Mouse (Mus musculus): Measurements from ENCODE around the gene Gm11596. TPM values are rescaled to one million over a fixed set of nuclear protein-coding genes. Genes with fewer than 3 reads are reported as not detected.
"Not testable (repeated sequence)": the region's sequence is repeated elsewhere in the genome, so short reads cannot be mapped to it uniquely, and the experiment has no call there.

The Gm11596 gene
- total RNA-seq (2014; rRNA removed) (not detected in 2 replicates), polyA plus RNA-seq (2015; fragmentation: Nextera tagmentation; extraction: Ambion mirVana) (not detected in 2 replicates)

- no peaks in the 10 kb centered on the region for H3K9me3 ChIP-seq (ENCODE audit: low read length)
- no peaks in the 10 kb centered on the region for H3K4me1 ChIP-seq (ENCODE audit: insufficient read depth, low read length)
- H3K36me3 ChIP-seq (ENCODE audit: insufficient read depth, low read length): no peaks in the 10 kb centered on the region
- H3K4me2 ChIP-seq (ENCODE audit: low read depth, low read length): no peak within 1 kb of the TSS
- ATAC-seq (no peak), DNase-seq (ENCODE audit: low spot score) (no peak)
- no peaks in the 10 kb centered on the region for H3K27me3 ChIP-seq (ENCODE audit: insufficient read depth, low read length)
- no peak for TF ChIP-seq CTCF (IDR thresholded peaks at IDR 0.05; ENCODE audit: low read depth)
- H3K4me3 ChIP-seq (ENCODE audit: low read length): no peak within 1 kb of the TSS
- no peak within 1 kb of the TSS for H3K9ac ChIP-seq (replicated peaks; ENCODE audit: low read length)
- 90% methylated on average over 2 of the region's 2 CpGs for WGBS
- no peak within 1 kb of the TSS for H3K27ac ChIP-seq
These were observed at the start of gene Gm11596 for GRCm38 (mm10) chr11:99793367-99793766. TSS of gene Gm11596 (minus strand) at chr11:99793467.

DNA sequence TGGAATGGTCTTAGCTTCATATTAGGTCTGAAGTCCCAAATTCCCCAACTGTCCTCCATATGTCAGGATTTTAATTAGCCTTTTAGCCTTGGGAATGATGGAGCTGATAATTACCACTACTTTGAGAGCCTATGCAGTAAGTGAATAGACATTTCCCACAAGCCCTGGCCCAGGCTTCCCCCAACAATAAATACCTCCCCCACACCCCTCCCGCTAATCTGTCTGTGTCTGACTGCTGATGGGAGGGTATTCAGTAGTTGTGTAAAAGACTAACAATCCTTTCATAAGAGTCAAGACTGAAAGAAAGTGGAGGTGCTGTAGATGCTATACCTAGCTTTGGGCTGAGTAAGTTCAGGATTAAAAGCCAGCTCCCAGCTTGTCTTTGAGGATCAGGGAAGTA lies 48.9 kb upstream of the Gm11596 start:
- Histone ChIP-seq H3K36me3 (ENCODE audit: insufficient read depth, low read length) (no peaks in the 10 kb centered on the region), H3K4me2 (ENCODE audit: low read depth, low read length) (no peak overlapping the region), H3K9me3 (ENCODE audit: low read length) (no peaks in the 10 kb centered on the region), H3K9ac (replicated peaks; ENCODE audit: low read length) (no peak overlapping the region), H3K27me3 (ENCODE audit: insufficient read depth, low read length) (no peaks in the 10 kb centered on the region), H3K4me1 (ENCODE audit: insufficient read depth, low read length) (no peaks in the 10 kb centered on the region), H3K4me3 (ENCODE audit: low read length) (no peak overlapping the region), H3K27ac (no peak overlapping the region)
- no peak for TF ChIP-seq CTCF (IDR thresholded peaks at IDR 0.05; ENCODE audit: low read depth)
- ATAC-seq (no peak), DNase-seq (ENCODE audit: low spot score) (no peak)
- WGBS: 78% methylated on average over 1 of the region's 1 CpGs

DNA sequence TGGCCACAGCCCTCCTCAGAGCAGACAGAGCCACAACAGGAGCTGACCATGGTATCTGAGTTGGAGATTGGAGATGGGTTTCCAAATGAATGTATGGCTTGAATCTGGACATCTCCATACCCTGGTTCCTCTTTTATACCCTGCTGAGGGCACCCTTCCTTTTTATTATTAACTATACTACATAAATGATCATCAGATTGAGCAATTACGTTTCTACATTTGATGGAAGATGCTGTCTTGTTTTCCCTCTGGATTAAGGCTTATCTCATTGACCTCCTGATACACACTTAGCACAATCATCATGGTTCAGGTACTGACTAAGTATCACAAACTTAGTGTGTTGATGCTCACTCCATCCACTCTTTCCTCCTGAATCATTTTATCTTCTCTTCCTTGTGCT lies 44.7 kb upstream of the Gm11596 start, which contains the start of gene 2300003K06Rik:
2300003K06Rik (minus strand) TSS at position 101 of the 400 bp plus-strand sequence.
- 61% methylated on average over 1 of the region's 1 CpGs for WGBS
- ATAC-seq (no peak), DNase-seq (ENCODE audit: low spot score) (no peak)
- no peak within 1 kb of the TSS for H3K27ac ChIP-seq
- H3K9me3 ChIP-seq (ENCODE audit: low read length): no peaks in the 10 kb centered on the region
- no peaks in the 10 kb centered on the region for H3K4me1 ChIP-seq (ENCODE audit: insufficient read depth, low read length)
- H3K4me2 ChIP-seq (ENCODE audit: low read depth, low read length): no peak within 1 kb of the TSS
- H3K27me3 ChIP-seq (ENCODE audit: insufficient read depth, low read length): no peaks in the 10 kb centered on the region
- no peak within 1 kb of the TSS for H3K9ac ChIP-seq (replicated peaks; ENCODE audit: low read length)
- no peaks in the 10 kb centered on the region for H3K36me3 ChIP-seq (ENCODE audit: insufficient read depth, low read length)
- no peak within 1 kb of the TSS for H3K4me3 ChIP-seq (ENCODE audit: low read length)
- TF ChIP-seq CTCF (IDR thresholded peaks at IDR 0.05; ENCODE audit: low read depth): no peak

DNA sequence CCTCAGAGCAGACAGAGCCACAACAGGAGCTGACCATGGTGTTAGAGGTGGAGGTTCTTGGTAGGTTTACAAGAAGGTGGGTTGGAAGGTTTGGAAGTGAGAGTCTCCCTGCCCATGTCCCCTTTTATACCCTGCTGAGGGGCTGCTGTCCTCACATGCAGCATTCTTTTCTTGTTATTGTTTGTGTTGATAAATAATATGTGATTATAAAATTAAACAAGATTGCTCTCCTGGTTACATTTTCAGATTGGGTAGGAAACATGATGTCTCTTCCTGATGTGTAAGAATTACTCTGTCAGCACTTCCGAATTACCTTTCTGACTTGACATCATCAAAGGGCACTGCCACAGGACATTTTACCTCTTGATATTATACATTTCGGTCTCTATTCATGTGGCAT lies 22.3 kb upstream of the Gm11596 start, which contains the start of gene Gm11564:
Gm11564 (minus strand) TSS at position 101 of the 400 bp plus-strand sequence.
- H3K36me3 ChIP-seq (ENCODE audit: insufficient read depth, low read length); ATAC-seq; H3K9me3 ChIP-seq (ENCODE audit: low read length); H3K27me3 ChIP-seq (ENCODE audit: insufficient read depth, low read length); H3K4me2 ChIP-seq (ENCODE audit: low read depth, low read length); H3K4me1 ChIP-seq (ENCODE audit: insufficient read depth, low read length); DNase-seq (ENCODE audit: low spot score); H3K4me3 ChIP-seq (ENCODE audit: low read length); H3K27ac ChIP-seq; H3K9ac ChIP-seq (replicated peaks; ENCODE audit: low read length): not testable (repeated sequence)
- WGBS: 95% methylated on average over 2 of the region's 2 CpGs

GRCm38 (mm10) chr11:99809792-99810191 lies 16.5 kb upstream of the Gm11596 start, which contains the start of gene Krtap4-13:
TSS of gene Krtap4-13 (minus strand) at chr11:99809892.
- not testable (repeated sequence) for H3K4me1 ChIP-seq (ENCODE audit: insufficient read depth, low read length); H3K4me2 ChIP-seq (ENCODE audit: low read depth, low read length); DNase-seq (ENCODE audit: low spot score); ATAC-seq; H3K9ac ChIP-seq (replicated peaks; ENCODE audit: low read length); H3K9me3 ChIP-seq (ENCODE audit: low read length); H3K27ac ChIP-seq; H3K36me3 ChIP-seq (ENCODE audit: insufficient read depth, low read length); H3K4me3 ChIP-seq (ENCODE audit: low read length); H3K27me3 ChIP-seq (ENCODE audit: insufficient read depth, low read length)

DNA sequence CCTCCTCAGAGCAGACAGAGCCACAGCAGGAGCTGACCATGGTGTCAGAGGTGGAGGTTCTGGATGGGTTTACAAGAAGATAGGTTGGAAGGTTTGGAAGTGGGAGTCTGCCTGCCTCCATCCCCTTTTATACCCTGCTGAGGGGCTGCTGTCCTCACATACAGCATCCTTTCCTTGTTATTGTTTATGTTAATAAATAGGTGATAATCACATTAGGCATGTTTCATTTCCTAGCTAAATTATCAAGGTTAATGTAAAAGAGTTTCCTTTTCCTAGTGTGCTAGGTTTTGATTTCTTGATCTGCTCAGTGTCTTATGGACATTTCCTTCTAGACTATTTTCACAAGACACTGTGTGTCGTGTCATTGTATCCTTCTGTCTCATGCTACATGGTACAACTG lies 11.1 kb upstream of the Gm11596 start, which contains the start of gene Gm11554:
Gm11554 (minus strand) TSS at position 101 of the 400 bp plus-strand sequence.
- DNase-seq (ENCODE audit: low spot score); H3K4me1 ChIP-seq (ENCODE audit: insufficient read depth, low read length); H3K27me3 ChIP-seq (ENCODE audit: insufficient read depth, low read length); H3K9me3 ChIP-seq (ENCODE audit: low read length); H3K4me3 ChIP-seq (ENCODE audit: low read length); H3K36me3 ChIP-seq (ENCODE audit: insufficient read depth, low read length); H3K4me2 ChIP-seq (ENCODE audit: low read depth, low read length); ATAC-seq; H3K27ac ChIP-seq; H3K9ac ChIP-seq (replicated peaks; ENCODE audit: low read length): not testable (repeated sequence)
- WGBS: no CpG with 5 or more reads among the region's 1 CpGs

DNA sequence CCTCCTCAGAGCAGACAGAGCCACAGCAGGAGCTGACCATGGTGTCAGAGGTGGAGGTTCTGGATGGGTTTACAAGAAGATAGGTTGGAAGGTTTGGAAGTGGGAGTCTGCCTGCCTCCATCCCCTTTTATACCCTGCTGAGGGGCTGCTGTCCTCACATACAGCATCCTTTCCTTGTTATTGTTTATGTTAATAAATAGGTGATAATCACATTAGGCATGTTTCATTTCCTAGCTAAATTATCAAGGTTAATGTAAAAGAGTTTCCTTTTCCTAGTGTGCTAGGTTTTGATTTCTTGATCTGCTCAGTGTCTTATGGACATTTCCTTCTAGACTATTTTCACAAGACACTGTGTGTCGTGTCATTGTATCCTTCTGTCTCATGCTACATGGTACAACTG lies 5.6 kb upstream of the Gm11596 start, which contains the start of gene Gm11569:
Gm11569 (minus strand) TSS at position 101 of the 400 bp plus-strand sequence.
- H3K9ac ChIP-seq (replicated peaks; ENCODE audit: low read length); H3K9me3 ChIP-seq (ENCODE audit: low read length); H3K4me3 ChIP-seq (ENCODE audit: low read length); H3K4me2 ChIP-seq (ENCODE audit: low read depth, low read length); H3K27ac ChIP-seq; H3K4me1 ChIP-seq (ENCODE audit: insufficient read depth, low read length); H3K27me3 ChIP-seq (ENCODE audit: insufficient read depth, low read length); ATAC-seq; DNase-seq (ENCODE audit: low spot score); H3K36me3 ChIP-seq (ENCODE audit: insufficient read depth, low read length): not testable (repeated sequence)
- no CpG with 5 or more reads among the region's 1 CpGs for WGBS

- H3K36me3 ChIP-seq (ENCODE audit: insufficient read depth, low read length); H3K27me3 ChIP-seq (ENCODE audit: insufficient read depth, low read length); ATAC-seq; H3K9me3 ChIP-seq (ENCODE audit: low read length); H3K4me3 ChIP-seq (ENCODE audit: low read length); H3K4me2 ChIP-seq (ENCODE audit: low read depth, low read length); H3K4me1 ChIP-seq (ENCODE audit: insufficient read depth, low read length); H3K27ac ChIP-seq; DNase-seq (ENCODE audit: low spot score); H3K9ac ChIP-seq (replicated peaks; ENCODE audit: low read length): not testable (repeated sequence)
These were observed 8.4 kb downstream of the Gm11596 start, which contains the start of gene Krtap4-9 for GRCm38 (mm10) chr11:99784900-99785299. TSS of gene Krtap4-9 (plus strand) at chr11:99785200.

Measured in hindbrain, postnatal 0 days (tissue).